In genomic region chr3:69655651-69656050, GRCm38 (mm10) we compare ENCODE assay signal across 10 mouse cellular contexts. TPM values are rescaled to one million over a fixed set of nuclear protein-coding genes. Genes with fewer than 3 reads are reported as not detected.
DNase-seq lines count a peak whose midpoint lies in the region; ATAC-seq and TF ChIP-seq lines count a peak whose summit lies in the region.
"Not testable (repeated sequence)": the region's sequence is repeated elsewhere in the genome, so short reads cannot be mapped to it uniquely, and the experiment has no call there.
"Had no signal": no experiment of that assay in that cellular context is flagged by ENCODE, and none has a peak within 500 bp of the region (broad histone marks: within the 10 kb centered on the region; RNA-seq: fewer than 3 reads in every experiment).

No protein-coding gene starts in this region.

- not testable (repeated sequence) for H3K4me3 ChIP-seq in embryonic facial prominence, embryonic 10.5 days; heart, embryonic 12.5 days; heart, embryonic 16.5 days (ENCODE audit: low read length); kidney, embryonic 15.5 days (replicated peaks); lung, embryonic 14.5 days (ENCODE audit: low read depth, low read length)
- peak overlapping the region; percentile 19; the same call in 1 of the 2 replicates for H3K4me3 ChIP-seq in gastrocnemius, adult 2 months

- peak; percentile 45 for DNase-seq in embryo, embryonic 10 days (ENCODE audit: low spot score)
- peak; percentile 22 for DNase-seq in embryonic facial prominence, embryonic 10.5 days (ENCODE audit: low spot score)
- DNase-seq in gastrocnemius, adult 2 months = not testable (repeated sequence)
- DNase-seq in lung, embryonic 14.5 days = peak; percentile 52
- DNase-seq in mesoderm, embryonic 11.5 days (ENCODE audit: low read depth, low spot score) = peak; percentile 19

- intact Hi-C loops in gastrocnemius, adult 2 months (cut with DNase I) = not testable (repeated sequence)

- peaks cover 13% of the 10 kb centered on the region; the same call in 1 of the 2 replicates for H3K4me1 ChIP-seq in embryonic facial prominence, embryonic 10.5 days
- H3K4me1 ChIP-seq in heart, embryonic 12.5 days (replicated peaks) = peaks cover 13% of the 10 kb centered on the region
- H3K4me1 ChIP-seq in heart, embryonic 16.5 days (ENCODE audit: control insufficient read depth, insufficient read depth, low read length); kidney, embryonic 15.5 days; lung, embryonic 14.5 days (ENCODE audit: insufficient read depth): not testable (repeated sequence)

- ATAC-seq in heart, embryonic 12.5 days (ENCODE audit: insufficient number of reproducible peaks, low FRiP score); heart, embryonic 16.5 days (replicated peaks; ENCODE audit: extremely low read depth, insufficient read depth, low FRiP score); lung, embryonic 14.5 days (ENCODE audit: insufficient read depth): not testable (repeated sequence)
- ATAC-seq in kidney, embryonic 15.5 days (replicated peaks; ENCODE audit: low FRiP score) = 0 out of 2 replicates have a peak, but pooled peaks have one; percentile 18

- not testable (repeated sequence) for H3K27ac ChIP-seq in embryonic facial prominence, embryonic 10.5 days (replicated peaks); heart, embryonic 12.5 days (ENCODE audit: poor library complexity, severe bottlenecking); heart, embryonic 16.5 days (ENCODE audit: low read length); kidney, embryonic 15.5 days; lung, embryonic 14.5 days (ENCODE audit: low read depth)
- peak overlapping the region; percentile 44; the same call in 1 of the 2 replicates for H3K27ac ChIP-seq in gastrocnemius, adult 2 months

- 44% methylated on average over 10 of the region's 10 CpGs for WGBS in embryonic facial prominence, embryonic 10.5 days
- WGBS in heart, embryonic 12.5 days = 34% methylated on average over 10 of the region's 10 CpGs
- WGBS in heart, embryonic 16.5 days = 32% methylated on average over 10 of the region's 10 CpGs
- 32% methylated on average over 10 of the region's 10 CpGs for WGBS in kidney, embryonic 15.5 days
- whole genome bisulfite sequencing in lung, embryonic 14.5 days = 32% methylated on average over 10 of the region's 10 CpGs

- peak overlapping the region; percentile 30; the same call in 1 of the 2 replicates for H3K4me2 ChIP-seq in heart, embryonic 12.5 days
- H3K4me2 ChIP-seq in heart, embryonic 16.5 days (ENCODE audit: low read depth, low read length) = peak overlapping the region; percentile 36; the same call in 1 of the 2 replicates
- peak overlapping the region; percentile 19; the same call in 1 of the 2 replicates for H3K4me2 ChIP-seq in kidney, embryonic 15.5 days
- H3K4me2 ChIP-seq in lung, embryonic 14.5 days = not testable (repeated sequence)

- not testable (repeated sequence) for H3K9me3 ChIP-seq in embryonic facial prominence, embryonic 10.5 days; heart, embryonic 12.5 days (replicated peaks); heart, embryonic 16.5 days (replicated peaks; ENCODE audit: control insufficient read depth, low read length); kidney, embryonic 15.5 days (replicated peaks); lung, embryonic 14.5 days (ENCODE audit: low read depth, low read length)

- TF ChIP-seq CTCF in gastrocnemius, adult 2 months (IDR thresholded peaks at IDR 0.05); lung, embryonic 14.5 days (IDR thresholded peaks at IDR 0.05; ENCODE audit: low read depth): not testable (repeated sequence)

- H3K9ac ChIP-seq in heart, embryonic 12.5 days; heart, embryonic 16.5 days (ENCODE audit: low read length); kidney, embryonic 15.5 days; lung, embryonic 14.5 days: not testable (repeated sequence)

- not testable (repeated sequence) for H3K27me3 ChIP-seq in embryonic facial prominence, embryonic 10.5 days (replicated peaks; ENCODE audit: low read depth, poor library complexity, severe bottlenecking); heart, embryonic 12.5 days (replicated peaks); heart, embryonic 16.5 days (ENCODE audit: control insufficient read depth, insufficient read depth, low read length); kidney, embryonic 15.5 days; lung, embryonic 14.5 days (ENCODE audit: insufficient read depth, low read length)

- not testable (repeated sequence) for H3K36me3 ChIP-seq in embryonic facial prominence, embryonic 10.5 days (replicated peaks); heart, embryonic 12.5 days; heart, embryonic 16.5 days (ENCODE audit: control insufficient read depth, insufficient read depth); kidney, embryonic 15.5 days; lung, embryonic 14.5 days (ENCODE audit: insufficient read depth)

RNA-seq across cellular contexts. Expression of gene B3galnt1, which starts 56.9 kb away (rescaled TPM):
- 24.4 and 25.2 TPM in 2 replicates for polyA plus RNA-seq in embryonic facial prominence, embryonic 10.5 days (2016; fragmentation: Nextera tagmentation; extraction: Ambion mirVana)
- total RNA-seq in gastrocnemius, adult 2 months (2021) = 1 to 10 TPM; 1.5 to 2.0 TPM
- polyA plus RNA-seq in heart, embryonic 12.5 days (2016; fragmentation: Nextera tagmentation; extraction: Ambion mirVana) = 27.3 TPM in 2 replicates
- 16.8 and 19.5 TPM in 2 replicates for polyA plus RNA-seq in heart, embryonic 16.5 days (2015; fragmentation: Nextera tagmentation; extraction: Ambion mirVana)
- 32.6 and 34.0 TPM in 2 replicates for polyA plus RNA-seq in kidney, embryonic 15.5 days (2015; fragmentation: Nextera tagmentation; extraction: Ambion mirVana)
- 31.7 and 32.8 TPM in 2 replicates for polyA plus RNA-seq in lung, embryonic 14.5 days (2014; fragmentation: Nextera tagmentation; extraction: Ambion mirVana)
- total RNA-seq: MEL had no signal
- polyA plus RNA-seq: erythroblast, embryonic 14.5 days had no signal
